In the genomic region with DNA sequence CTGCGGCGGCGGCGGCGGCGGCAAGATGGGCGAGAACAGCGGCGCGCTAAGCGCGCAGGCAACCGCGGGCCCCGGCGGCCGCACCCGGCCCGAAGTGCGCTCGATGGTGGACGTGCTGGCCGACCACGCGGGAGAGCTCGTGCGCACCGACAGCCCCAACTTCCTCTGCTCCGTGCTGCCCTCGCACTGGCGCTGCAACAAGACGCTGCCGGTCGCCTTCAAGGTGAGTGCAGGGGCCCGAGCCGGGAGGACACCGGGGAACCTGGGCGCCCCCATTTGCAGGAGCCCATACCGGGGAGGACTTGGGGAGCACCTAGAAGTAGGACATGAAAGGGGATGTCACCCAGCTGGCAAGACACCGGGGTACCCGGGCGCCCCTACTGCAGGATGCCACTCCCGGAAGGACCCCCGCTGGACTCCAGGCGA, we compare ENCODE assay signal across 8 mouse cellular contexts. TPM values are rescaled to one million over a fixed set of nuclear protein-coding genes. Genes with fewer than 3 reads are reported as not detected.
DNase-seq lines count a peak whose midpoint lies in the region; ATAC-seq and TF ChIP-seq lines count a peak whose summit lies in the region.

No protein-coding gene starts in this region.

- H3K27ac ChIP-seq in heart, postnatal 0 days (ENCODE audit: low read depth) = no peak overlapping the region
- peak overlapping the region; percentile 38; the same call in 1 of the 2 replicates for H3K27ac ChIP-seq in limb, embryonic 14.5 days (replicated peaks; ENCODE audit: low read depth, low read length)
- H3K27ac ChIP-seq in midbrain, embryonic 16.5 days (ENCODE audit: low read length) = no peak overlapping the region
- no peak overlapping the region for H3K27ac ChIP-seq in thymus, adult 2 months (ENCODE audit: control insufficient read depth, insufficient read depth, low read length)

- 3% methylated on average over 15 of the region's 45 CpGs for WGBS in heart, postnatal 0 days
- WGBS in limb, embryonic 14.5 days = 2% methylated on average over 19 of the region's 45 CpGs
- under 1% methylated on average over 34 of the region's 45 CpGs for WGBS in midbrain, embryonic 16.5 days
- under 1% methylated on average over 45 of the region's 45 CpGs for WGBS in thymus, adult 2 months

- no peak for TF ChIP-seq EP300 in heart, postnatal 0 days (IDR thresholded peaks at IDR 0.05; ENCODE audit: low read depth)

- H3K4me2 ChIP-seq in heart, postnatal 0 days (ENCODE audit: low read depth, low read length) = peak overlapping the region; percentile 66
- H3K4me2 ChIP-seq in limb, embryonic 14.5 days (replicated peaks; ENCODE audit: low read depth, low read length, severe bottlenecking) = peak overlapping the region; percentile 60
- H3K4me2 ChIP-seq in midbrain, embryonic 16.5 days (ENCODE audit: low read length) = peak overlapping the region; percentile 20; the same call in 1 of the 2 replicates

- TF ChIP-seq CTCF in heart, postnatal 0 days (IDR thresholded peaks at IDR 0.05; ENCODE audit: low read depth) = no peak
- TF ChIP-seq CTCF in thymus, adult 2 months (IDR thresholded peaks at IDR 0.05; ENCODE audit: borderline replicate concordance, control insufficient read depth, extremely low read depth, insufficient read depth, low read length, poor library complexity) = no peak

- no peak for TF ChIP-seq POLR2A in limb, embryonic 14.5 days (IDR thresholded peaks at IDR 0.05; ENCODE audit: borderline replicate concordance, extremely low read depth, insufficient read depth, insufficient read length)
- no peak for TF ChIP-seq POLR2A in thymus, adult 2 months (IDR thresholded peaks at IDR 0.05; ENCODE audit: control insufficient read depth, extremely low read depth, insufficient read depth, low read length, poor library complexity)

- H3K36me3 ChIP-seq in heart, postnatal 0 days (replicated peaks; ENCODE audit: control insufficient read depth, insufficient read depth, low read length) = no peaks in the 10 kb centered on the region
- no peaks in the 10 kb centered on the region for H3K36me3 ChIP-seq in limb, embryonic 14.5 days (ENCODE audit: control insufficient read depth, insufficient read depth, low read length)
- no peaks in the 10 kb centered on the region for H3K36me3 ChIP-seq in midbrain, embryonic 16.5 days (ENCODE audit: control insufficient read depth, insufficient read depth, low read length)
- H3K36me3 ChIP-seq in thymus, adult 2 months (ENCODE audit: control insufficient read depth, insufficient read depth, low read length) = no peaks in the 10 kb centered on the region

- H3K4me1 ChIP-seq in heart, postnatal 0 days (ENCODE audit: control insufficient read depth, insufficient read depth) = no peaks in the 10 kb centered on the region
- peaks cover 43% of the 10 kb centered on the region for H3K4me1 ChIP-seq in limb, embryonic 14.5 days (ENCODE audit: control insufficient read depth, insufficient read depth, low read length)
- H3K4me1 ChIP-seq in midbrain, embryonic 16.5 days (ENCODE audit: control insufficient read depth, insufficient read depth, low read length) = peaks cover 4% of the 10 kb centered on the region; the same call in 1 of the 2 replicates
- H3K4me1 ChIP-seq in thymus, adult 2 months (replicated peaks; ENCODE audit: control insufficient read depth, insufficient read depth, low read length) = peaks cover 55% of the 10 kb centered on the region

- H3K9ac ChIP-seq in heart, postnatal 0 days (replicated peaks; ENCODE audit: low read depth, low read length) = peak overlapping the region; percentile 38; the same call in 1 of the 2 replicates
- H3K9ac ChIP-seq in limb, embryonic 14.5 days (ENCODE audit: low read depth, low read length, severe bottlenecking) = peak overlapping the region; percentile 57
- no peak overlapping the region for H3K9ac ChIP-seq in midbrain, embryonic 16.5 days (ENCODE audit: low read depth, low read length)

- H3K9me3 ChIP-seq in heart, postnatal 0 days (replicated peaks; ENCODE audit: control insufficient read depth, low read length) = no peaks in the 10 kb centered on the region
- H3K9me3 ChIP-seq in limb, embryonic 14.5 days (ENCODE audit: control insufficient read depth, low read length) = no peaks in the 10 kb centered on the region
- H3K9me3 ChIP-seq in midbrain, embryonic 16.5 days (replicated peaks; ENCODE audit: control insufficient read depth, low read length, poor library complexity, severe bottlenecking) = no peaks in the 10 kb centered on the region

- H3K4me3 ChIP-seq in heart, postnatal 0 days (ENCODE audit: low read depth, low read length) = peak overlapping the region; percentile 47
- H3K4me3 ChIP-seq in limb, embryonic 14.5 days (replicated peaks; ENCODE audit: low read length) = peak overlapping the region; percentile 50
- peak overlapping the region; percentile 16 for H3K4me3 ChIP-seq in midbrain, embryonic 16.5 days (ENCODE audit: low read depth, low read length)
- H3K4me3 ChIP-seq in thymus, adult 2 months (ENCODE audit: control insufficient read depth, insufficient read depth, low read length) = peak overlapping the region; percentile 70

- no peak for ATAC-seq in heart, postnatal 0 days (ENCODE audit: insufficient read depth, low read depth)
- no peak for ATAC-seq in limb, embryonic 14.5 days (ENCODE audit: low FRiP score, low read depth)
- no peak for ATAC-seq in midbrain, embryonic 16.5 days

- DNase-seq in adrenal gland, adult (ENCODE audit: inconsistent age in 2 of 2, low spot score in 1 of 2) = peak; percentile 24 to 59
- no peak for DNase-seq in adrenal gland, postnatal 10 days
- peak; percentile 15 to 41 for DNase-seq in adrenal gland, postnatal 36 days
- DNase-seq in heart, postnatal 0 days (ENCODE audit: low spot score) = peak; percentile 5
- no peak for DNase-seq in limb, embryonic 14.5 days (ENCODE audit: low spot score)
- peak; percentile 58 for DNase-seq in thymus, adult 2 months
- DNase-seq in ovary, postnatal 14 days (ENCODE audit: low spot score) = no peak

- H3K27me3 ChIP-seq in heart, postnatal 0 days (ENCODE audit: control insufficient read depth, insufficient read depth, low read length) = peaks cover 100% of the 10 kb centered on the region
- peaks cover 96% of the 10 kb centered on the region for H3K27me3 ChIP-seq in limb, embryonic 14.5 days (ENCODE audit: control insufficient read depth, insufficient read depth, low read length)
- peaks cover 71% of the 10 kb centered on the region for H3K27me3 ChIP-seq in midbrain, embryonic 16.5 days (ENCODE audit: control insufficient read depth, insufficient read depth, low read depth, low read length)
- H3K27me3 ChIP-seq in thymus, adult 2 months (ENCODE audit: control insufficient read depth, insufficient read depth, low read length) = no peaks in the 10 kb centered on the region; the same call in 1 of the 2 replicates

RNA-seq across cellular contexts. Expression of a gene that starts 32.4 kb away (rescaled TPM):
- total RNA-seq in adrenal gland, postnatal 10 days (2021) = 1 to 10 TPM; 2.9 to 3.2 TPM
- total RNA-seq in adrenal gland, postnatal 36 days (2021) = 1 to 10 TPM; 2.0 to 3.9 TPM
- total RNA-seq in heart, postnatal 0 days (2014; rRNA removed; ENCODE audit: low replicate concordance) = 0.11 and 0.15 TPM in 2 replicates
- polyA plus RNA-seq in heart, postnatal 0 days (2015; fragmentation: Nextera tagmentation; extraction: Ambion mirVana) = 0.04 and 0.07 TPM in 2 replicates
- polyA plus RNA-seq in limb, embryonic 14.5 days (2012; rRNA removed) = 11.1 and 18.3 TPM in 2 replicates
- polyA plus RNA-seq in limb, embryonic 14.5 days (2014; fragmentation: Nextera tagmentation; extraction: Ambion mirVana) = 6.3 and 7.7 TPM in 2 replicates
- not detected in 2 replicates for polyA plus RNA-seq in midbrain, embryonic 16.5 days (2015; fragmentation: Nextera tagmentation; extraction: Ambion mirVana)
- polyA plus RNA-seq in thymus, adult 2 months (2012; rRNA removed) = 24.6 and 34.2 TPM in 2 replicates

Comparison
In these comparisons a context has a peak if more than half of its experiments do, and no peak if none do; other contexts are left out.
1. DNase-seq: peak in adrenal gland, adult (2 of 2), adrenal gland, postnatal 36 days (2 of 2), heart, postnatal 0 days (single experiment) and thymus, adult 2 months (single experiment); none in adrenal gland, postnatal 10 days (single experiment), limb, embryonic 14.5 days (single experiment) and ovary, postnatal 14 days (single experiment).
2. H3K4me3 ChIP-seq: peak in every context shown above with its lines; median percentile 70 in thymus, adult 2 months; 50 in limb, embryonic 14.5 days; 47 in heart, postnatal 0 days; 16 in midbrain, embryonic 16.5 days.
3. Peak in every context shown above with its lines, with median percentiles within 50 percentile points of each other: H3K4me2 ChIP-seq.